Mouse (Mus musculus) kidney, postnatal 36 days (tissue): ENCODE measurements around the gene Fstl4.

ENCODE experiments used
- DNase-seq, 2 experiments: peaks; one replicate each; pipeline ENCODE4 v3.0.0; 2021 to 2022; ENCODE audit warnings: mixed read lengths in 2 of 2

Fstl4 gene

GRCm38 (mm10) chr11:53097331-53097730 lies 332.9 kb downstream of the Fstl4 start:
- DNase-seq: no peak

GRCm38 (mm10) chr11:53097870-53098269 lies 333.4 kb downstream of the Fstl4 start:
- no peak for DNase-seq

- peak in 1 of 2 experiments; percentile 26 for DNase-seq
These were observed 334.4 kb downstream of the Fstl4 start for GRCm38 (mm10) chr11:53098780-53099198.

GRCm38 (mm10) chr11:53099322-53099721 lies 334.9 kb downstream of the Fstl4 start:
- DNase-seq: no peak

- DNase-seq: peak; percentile 29 to 55
These were observed 337.3 kb downstream of the Fstl4 start for GRCm38 (mm10) chr11:53101732-53102131.

- peak; percentile 69 to 72 for DNase-seq
These were observed 339.3 kb downstream of the Fstl4 start for GRCm38 (mm10) chr11:53103601-53104325.

- no peak for DNase-seq
These were observed 343.3 kb downstream of the Fstl4 start for GRCm38 (mm10) chr11:53107706-53108105.

GRCm38 (mm10) chr11:53108798-53109197 lies 344.4 kb downstream of the Fstl4 start:
- no peak for DNase-seq

- peak; percentile 70 to 76 for DNase-seq
These were observed 345.4 kb downstream of the Fstl4 start for GRCm38 (mm10) chr11:53109701-53110467.

- DNase-seq: no peak
These were observed 351.3 kb downstream of the Fstl4 start for GRCm38 (mm10) chr11:53115711-53116110.

- no peak for DNase-seq
These were observed 351.9 kb downstream of the Fstl4 start for GRCm38 (mm10) chr11:53116356-53116755.

- peak; percentile 56 to 58 for DNase-seq
These were observed 354.0 kb downstream of the Fstl4 start for GRCm38 (mm10) chr11:53118226-53118965.

GRCm38 (mm10) chr11:53119966-53120365 lies 355.5 kb downstream of the Fstl4 start:
- DNase-seq: no peak

GRCm38 (mm10) chr11:53121208-53121607 lies 356.8 kb downstream of the Fstl4 start:
- peak; percentile 52 to 79 for DNase-seq

GRCm38 (mm10) chr11:53124799-53125198 lies 360.4 kb downstream of the Fstl4 start:
- DNase-seq: no peak

- no peak for DNase-seq
These were observed 362.2 kb downstream of the Fstl4 start for GRCm38 (mm10) chr11:53126660-53127059.

GRCm38 (mm10) chr11:53128661-53129060 lies 364.2 kb downstream of the Fstl4 start:
- no peak for DNase-seq

GRCm38 (mm10) chr11:53132406-53133035 lies 368.1 kb downstream of the Fstl4 start:
- DNase-seq: no peak

- DNase-seq: no peak
These were observed 371.9 kb downstream of the Fstl4 start for GRCm38 (mm10) chr11:53136371-53136770.

GRCm38 (mm10) chr11:53137381-53137780 lies 372.9 kb downstream of the Fstl4 start:
- no peak for DNase-seq

- DNase-seq: no peak
These were observed 373.8 kb downstream of the Fstl4 start for GRCm38 (mm10) chr11:53138212-53138611.

GRCm38 (mm10) chr11:53139666-53140065 lies 375.2 kb downstream of the Fstl4 start:
- DNase-seq: peak in 1 of 2 experiments; percentile 12

- no peak for DNase-seq
These were observed 375.8 kb downstream of the Fstl4 start for GRCm38 (mm10) chr11:53140196-53140595.
